8 mouse cellular contexts compared by ENCODE assay signal in the genomic region with DNA sequence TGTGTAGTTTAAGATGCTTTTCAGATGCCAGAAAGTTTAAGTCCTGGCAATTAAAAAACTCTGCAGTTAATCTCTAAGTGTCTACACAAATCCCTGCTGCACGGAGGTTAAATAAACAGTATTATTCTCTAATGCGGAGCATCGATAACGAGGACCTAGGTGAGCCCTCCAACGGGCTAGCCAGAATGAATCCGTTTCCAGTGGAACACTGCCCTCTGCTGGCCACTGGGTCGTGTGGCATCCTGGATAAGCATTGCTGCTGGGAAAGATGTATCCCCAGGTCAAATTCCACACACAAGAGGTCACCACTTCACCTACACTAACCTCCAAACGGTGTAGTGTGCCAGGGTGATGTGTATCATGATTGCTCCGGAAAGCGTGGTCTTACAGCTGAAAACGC. TPM values are rescaled to one million over a fixed set of nuclear protein-coding genes. Genes with fewer than 3 reads are reported as not detected.
DNase-seq lines count a peak whose midpoint lies in the region; ATAC-seq and TF ChIP-seq lines count a peak whose summit lies in the region.

No protein-coding gene starts in this region.

- no peaks in the 10 kb centered on the region for H3K36me3 ChIP-seq in hindbrain, embryonic 15.5 days
- H3K36me3 ChIP-seq in midbrain, embryonic 11.5 days (ENCODE audit: control insufficient read depth, insufficient read depth, low read length): no peaks in the 10 kb centered on the region

- DNase-seq in ZHBTc4 (ENCODE audit: low read depth, low spot score): peak; percentile 79
- DNase-seq in cerebellum, postnatal 25 days: peak; percentile 84 to 89
- peak; percentile 74 to 79 for DNase-seq in frontal cortex, postnatal 25 days (ENCODE audit: low spot score in 2 of 2)
- DNase-seq in left cerebral cortex, adult 2 months (ENCODE audit: extremely low spot score in 1 of 2, low spot score in 2 of 2): peak; percentile 82 to 86
- peak; percentile 98 for DNase-seq in midbrain, embryonic 11.5 days (ENCODE audit: low spot score, missing footprints)
- DNase-seq in right cerebral cortex, postnatal 36 days (ENCODE audit: low spot score in 2 of 2): peak; percentile 51 to 60
- DNase-seq in yolk sac, embryonic 10.5 days (ENCODE audit: low spot score): peak; percentile 70

- H3K4me2 ChIP-seq in hindbrain, embryonic 15.5 days: peak overlapping the region; percentile 36; the same call in 1 of the 2 replicates
- no peak overlapping the region for H3K4me2 ChIP-seq in midbrain, embryonic 11.5 days

- no peak overlapping the region for H3K27ac ChIP-seq in hindbrain, embryonic 15.5 days (replicated peaks)
- H3K27ac ChIP-seq in left cerebral cortex, adult 2 months: no peak overlapping the region
- no peak overlapping the region for H3K27ac ChIP-seq in midbrain, embryonic 11.5 days (ENCODE audit: low read depth, low read length)

- no peaks in the 10 kb centered on the region for H3K27me3 ChIP-seq in hindbrain, embryonic 15.5 days
- no peaks in the 10 kb centered on the region; the same call in 1 of the 2 replicates for H3K27me3 ChIP-seq in midbrain, embryonic 11.5 days (ENCODE audit: control insufficient read depth, insufficient read depth, low read length)

- ATAC-seq in hindbrain, embryonic 15.5 days (ENCODE audit: low FRiP score, low read depth): peak; percentile 65
- peak; percentile 70 for ATAC-seq in midbrain, embryonic 11.5 days (ENCODE audit: low FRiP score)

- 9% methylated on average over 11 of the region's 11 CpGs for WGBS in hindbrain, embryonic 15.5 days
- 6% methylated on average over 11 of the region's 11 CpGs for WGBS in midbrain, embryonic 11.5 days

- intact Hi-C loops in left cerebral cortex, adult 2 months (cut with DNase I): loop anchor here (2.0 to 5.0 kb wide), 3 partner anchors 227 to 607 kb away; partner anchors contain the start of gene Tpbg

- H3K9ac ChIP-seq in hindbrain, embryonic 15.5 days: no peak overlapping the region
- H3K9ac ChIP-seq in midbrain, embryonic 11.5 days (ENCODE audit: low read length): no peak overlapping the region

- H3K9me3 ChIP-seq in hindbrain, embryonic 15.5 days: no peaks in the 10 kb centered on the region
- no peaks in the 10 kb centered on the region; the same call in 1 of the 2 replicates for H3K9me3 ChIP-seq in midbrain, embryonic 11.5 days (ENCODE audit: control insufficient read depth, low read length)

- TF ChIP-seq CTCF in left cerebral cortex, adult 2 months (IDR thresholded peaks at IDR 0.05): no peak; the same call in none of the 2 replicates

- peaks cover 15% of the 10 kb centered on the region for H3K4me1 ChIP-seq in hindbrain, embryonic 15.5 days (replicated peaks)
- peaks cover 5% of the 10 kb centered on the region; the same call in 1 of the 2 replicates for H3K4me1 ChIP-seq in midbrain, embryonic 11.5 days (ENCODE audit: control insufficient read depth, insufficient read depth, low read length)

- H3K4me3 ChIP-seq in hindbrain, embryonic 15.5 days: no peak overlapping the region
- no peak overlapping the region for H3K4me3 ChIP-seq in left cerebral cortex, adult 2 months
- H3K4me3 ChIP-seq in midbrain, embryonic 11.5 days (ENCODE audit: low read depth, low read length): no peak overlapping the region

RNA-seq across cellular contexts. Expression of gene Ube2cbp, which starts 15.2 kb away (rescaled TPM):
- polyA plus RNA-seq in hindbrain, embryonic 15.5 days (2015; fragmentation: Nextera tagmentation; extraction: Ambion mirVana): 6.9 and 7.9 TPM in 2 replicates
- total RNA-seq in left cerebral cortex, adult 2 months (2021): 1 to 10 TPM; 4.2 to 5.2 TPM
- 6.3 and 9.6 TPM in 2 replicates for polyA plus RNA-seq in midbrain, embryonic 11.5 days (2014; fragmentation: Nextera tagmentation; extraction: Ambion mirVana)

RNA-seq across cellular contexts. Expression of gene Dop1a, which starts 17.4 kb away (rescaled TPM):
- 32.8 and 33.2 TPM in 2 replicates for polyA plus RNA-seq in hindbrain, embryonic 15.5 days (2015; fragmentation: Nextera tagmentation; extraction: Ambion mirVana)
- 10 to 100 TPM; 61.4 to 63.9 TPM for total RNA-seq in left cerebral cortex, adult 2 months (2021)
- 14.5 and 15.3 TPM in 2 replicates for polyA plus RNA-seq in midbrain, embryonic 11.5 days (2014; fragmentation: Nextera tagmentation; extraction: Ambion mirVana)
